Mouse (Mus musculus) CH12.LX (cell line): ENCODE results near the gene Myocd. TPM values are rescaled to one million over a fixed set of nuclear protein-coding genes. Genes with fewer than 3 reads are reported as not detected.

Source experiments
- DNase-seq: peaks from one replicate; pipeline ENCODE4 v3.0.0-alpha.2; 2013; ENCODE audit errors: extremely low read depth
- H3K27ac ChIP-seq: 2 replicates; pipeline ENCODE4 v1.5.1; 2012; ENCODE audit warnings: low read depth, mild to moderate bottlenecking, control low read depth, moderate library complexity; ENCODE audit not compliant: insufficient read depth
- H3K27me3 ChIP-seq: replicated peaks from 2 replicates; pipeline ENCODE3; 2012; ENCODE audit warnings: inconsistent platforms
- H3K36me3 ChIP-seq, 2 experiments: replicated peaks in 1 of 2; 2 replicates each; pipeline versions ENCODE3 to v1.6.1; 2012; ENCODE audit warnings: inconsistent platforms in 1 of 2, low read length in 1 of 2, mild to moderate bottlenecking in 1 of 2, mixed read lengths in 1 of 2, moderate library complexity in 1 of 2; ENCODE audit not compliant: control insufficient read depth in 1 of 2, insufficient read depth in 1 of 2
- H3K4me1 ChIP-seq, 2 experiments: 2 replicates each; pipeline ENCODE4 v1.6.1; 2012; ENCODE audit warnings: inconsistent platforms in 1 of 2, moderate library complexity in 1 of 2; ENCODE audit not compliant: insufficient read depth in 2 of 2, control insufficient read depth in 1 of 2
- H3K4me2 ChIP-seq: 2 replicates; pipeline ENCODE4 v1.6.1; 2012; ENCODE audit warnings: low read depth, mild to moderate bottlenecking, control low read depth; ENCODE audit not compliant: poor library complexity, insufficient read depth, severe bottlenecking
- H3K4me3 ChIP-seq, 3 experiments: fragments of 150-350 bp in 1 of 3; sonication (generic) in 1 of 3; replicated peaks in 1 of 3; 2 replicates each; pipeline versions ENCODE3 to v1.5.1; 2011 to 2012; ENCODE audit warnings: low read depth in 2 of 3, low read length in 2 of 3, mild to moderate bottlenecking in 2 of 3, moderate library complexity in 2 of 3, control low read depth in 1 of 3, improper control_type of control experiment in 1 of 3, inconsistent platforms in 1 of 3, mixed read lengths in 1 of 3; ENCODE audit not compliant: poor library complexity in 1 of 3
- H3K79me2 ChIP-seq: replicated peaks from 2 replicates; pipeline ENCODE4 v1.6.1; 2012; ENCODE audit warnings: mild to moderate bottlenecking, moderate library complexity; ENCODE audit not compliant: control insufficient read depth, poor library complexity, insufficient read depth, severe bottlenecking; ENCODE audit errors: extremely low read depth
- H3K9ac ChIP-seq: 2 replicates; pipeline ENCODE4 v1.6.1; 2012; ENCODE audit warnings: low read depth, mild to moderate bottlenecking, control low read depth, moderate library complexity; ENCODE audit not compliant: insufficient read depth
- H3K9me3 ChIP-seq: replicated peaks from 2 replicates; pipeline ENCODE3; 2012; ENCODE audit warnings: low read length, inconsistent platforms, mixed read lengths
- CHD1 ChIP-seq: IDR thresholded peaks from 2 replicates; pipeline ENCODE4 v1.6.1; 2012; ENCODE audit warnings: low read depth, low read length, improper control_type of control experiment, inconsistent platforms
- ELF1 ChIP-seq: IDR thresholded peaks from 2 replicates; pipeline ENCODE4 v1.6.1; 2014; ENCODE audit warnings: low read depth, mild to moderate bottlenecking, inconsistent platforms, low read length, improper control_type of control experiment
- GABPA ChIP-seq: IDR thresholded peaks from 2 replicates; pipeline ENCODE4 v1.6.1; 2012; ENCODE audit warnings: low read depth, low read length, improper control_type of control experiment, inconsistent platforms; ENCODE audit not compliant: insufficient replicate concordance
- JUND ChIP-seq: conservative IDR thresholded peaks from 2 replicates; pipeline ENCODE4 v1.6.1; 2011; ENCODE audit warnings: low read depth, low read length, improper control_type of control experiment
- KAT2A ChIP-seq: IDR thresholded peaks from 2 replicates; pipeline ENCODE4 v1.6.1; 2012; ENCODE audit warnings: low read length, improper control_type of control experiment, inconsistent platforms; ENCODE audit not compliant: insufficient replicate concordance
- MAFK ChIP-seq: IDR thresholded peaks from 2 replicates; pipeline ENCODE4 v1.6.1; 2011; ENCODE audit warnings: low read length, improper control_type of control experiment; ENCODE audit not compliant: insufficient replicate concordance
- MAZ ChIP-seq: IDR thresholded peaks from 2 replicates; pipeline ENCODE4 v1.6.1; 2012; ENCODE audit warnings: low read depth, mild to moderate bottlenecking, inconsistent platforms, low read length, improper control_type of control experiment, moderate library complexity
- NELFE ChIP-seq: IDR thresholded peaks from 2 replicates; pipeline ENCODE4 v1.6.1; 2011; ENCODE audit warnings: low read depth, low read length, improper control_type of control experiment
- NRF1 ChIP-seq: IDR thresholded peaks from 2 replicates; pipeline ENCODE4 v1.6.1; 2014; ENCODE audit warnings: low read depth, mild to moderate bottlenecking, inconsistent platforms, low read length, improper control_type of control experiment, moderate library complexity
- POLR2AphosphoS2 ChIP-seq: IDR thresholded peaks from 2 replicates; pipeline ENCODE4 v1.6.1; 2011; ENCODE audit warnings: low read depth, low read length, improper control_type of control experiment
- RAD21 ChIP-seq: IDR thresholded peaks from 2 replicates; pipeline ENCODE4 v1.6.1; 2011; ENCODE audit warnings: low read depth, mild to moderate bottlenecking, low read length, improper control_type of control experiment, moderate library complexity
- SIN3A ChIP-seq: IDR thresholded peaks from 2 replicates; pipeline ENCODE4 v1.6.1; 2012; ENCODE audit warnings: low read length, improper control_type of control experiment, inconsistent platforms
- SMC3 ChIP-seq: IDR thresholded peaks from 2 replicates; pipeline ENCODE4 v1.6.1; 2011; ENCODE audit warnings: low read depth, low read length, improper control_type of control experiment
- TBP ChIP-seq: conservative IDR thresholded peaks from 2 replicates; pipeline ENCODE4 v1.6.1; 2011; ENCODE audit warnings: low read depth, low read length, improper control_type of control experiment
- USF1 ChIP-seq: IDR thresholded peaks from 2 replicates; pipeline ENCODE4 v1.6.1; 2014; ENCODE audit warnings: low read depth, mild to moderate bottlenecking, inconsistent platforms, low read length, improper control_type of control experiment
- ZC3H11A ChIP-seq: IDR thresholded peaks from 2 replicates; pipeline ENCODE4 v1.6.1; 2012; ENCODE audit warnings: low read depth, mild to moderate bottlenecking, inconsistent platforms, low read length, improper control_type of control experiment
- ZKSCAN1 ChIP-seq: IDR thresholded peaks from 2 replicates; pipeline ENCODE4 v1.6.1; 2012; ENCODE audit warnings: low read depth, inconsistent platforms, low read length, improper control_type of control experiment, borderline replicate concordance
- ZMIZ1 ChIP-seq: IDR thresholded peaks from 2 replicates; pipeline ENCODE4 v1.6.1; 2012; ENCODE audit warnings: low read depth, mild to moderate bottlenecking, inconsistent platforms, low read length, improper control_type of control experiment
- ZNF384 ChIP-seq: IDR thresholded peaks from 2 replicates; pipeline ENCODE4 v1.6.1; 2012; ENCODE audit warnings: low read depth, low read length, improper control_type of control experiment, inconsistent platforms
- dilution Hi-C: fragments of 300-500 bp; cut with MboI; formaldehyde crosslinking; loops from 2 replicates; pipeline ENCODE4 v1.14.3; 2020; ENCODE audit warnings: low sequenced_read_pairs; ENCODE audit not compliant: extremely low pct_unique_long_range_greater_than_20kb, extremely low pct_ligation_motif_present
- in situ Hi-C: fragments of 300-500 bp; cut with MboI; formaldehyde crosslinking; loops from 3 replicates; pipeline ENCODE4 v1.14.3; 2019; ENCODE audit warnings: low sequenced_read_pairs, low pct_ligation_motif_present, low pct_unique_long_range_greater_than_20kb, mixed read lengths
- polyA plus RNA-seq: library from polyadenylated mRNA; unstranded; fragments of >175 nt; gene quantifications from 2 replicates; pipeline ENCODE4 v1.2.1, GENCODE M21; 2012; ENCODE audit warnings: low read depth; ENCODE audit not compliant: insufficient read length
- total RNA-seq, 2 experiments: library from RNA; depleted of rRNA; stranded (reverse); fragments of 300-350 nt in 1 of 2; fragments of >200 nt in 1 of 2; gene quantifications; 2 replicates each; pipeline ENCODE4 v1.2.3; 2012 to 2014

The Myocd gene
- total and polyA plus RNA-seq, 3 experiments = not detected

DNA sequence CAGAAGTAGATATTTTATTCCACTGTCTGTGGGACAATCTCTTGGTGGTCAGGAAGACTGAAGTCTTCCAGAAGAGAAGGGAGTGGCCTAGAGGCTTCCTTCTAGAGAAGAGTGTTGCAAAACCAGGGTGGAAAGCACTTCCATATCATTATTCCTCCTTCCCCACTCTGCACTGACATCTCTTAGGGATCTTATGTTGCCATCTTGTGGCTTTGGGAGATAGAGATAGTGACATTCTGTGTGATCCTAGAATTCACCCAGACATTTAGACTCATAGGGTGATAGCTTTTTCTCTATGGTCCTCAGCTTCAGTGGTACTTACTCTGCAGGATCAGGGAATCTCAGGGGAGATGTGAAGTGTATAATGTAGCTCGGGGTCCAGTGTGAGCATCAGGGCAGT, 66.8 kb downstream of the Myocd start:
- in situ Hi-C loops = no loop called here
- TF ChIP-seq MAZ (no peak), MAFK (no peak)
- dilution Hi-C loops = no loop called here
- no peak overlapping the region for H3K4me3 ChIP-seq
- H3K9ac ChIP-seq = no peak overlapping the region
- DNase-seq = no peak
- no peak overlapping the region for H3K4me2 ChIP-seq
- no peak overlapping the region for H3K27ac ChIP-seq
- no peaks in the 10 kb centered on the region for H3K79me2 ChIP-seq
- H3K36me3 ChIP-seq = no peaks in the 10 kb centered on the region
- H3K9me3 ChIP-seq = peaks cover 4% of the 10 kb centered on the region
- H3K4me1 ChIP-seq = no peaks in the 10 kb centered on the region
- H3K27me3 ChIP-seq = no peaks in the 10 kb centered on the region

- H3K27ac ChIP-seq = no peak overlapping the region
- H3K27me3 ChIP-seq = no peaks in the 10 kb centered on the region
- H3K4me1 ChIP-seq = no peaks in the 10 kb centered on the region
- DNase-seq = no peak
- dilution Hi-C loops = no loop called here
- no peak overlapping the region for H3K4me2 ChIP-seq
- H3K4me3 ChIP-seq = no peak overlapping the region
- no peaks in the 10 kb centered on the region for H3K36me3 ChIP-seq
- H3K9me3 ChIP-seq = peaks cover 12% of the 10 kb centered on the region
- no peaks in the 10 kb centered on the region for H3K79me2 ChIP-seq
- H3K9ac ChIP-seq = no peak overlapping the region
- in situ Hi-C loops = no loop called here
- TF ChIP-seq GABPA = no peak
- no peak for TF ChIP-seq ZNF384
- TF ChIP-seq CHD1 = no peak
- no peak for TF ChIP-seq USF1
- TF ChIP-seq MAZ = no peak
- TF ChIP-seq SMC3 = no peak
- no peak for TF ChIP-seq KAT2A
- TF ChIP-seq ZKSCAN1 = no peak
- no peak for TF ChIP-seq NRF1
- no peak for TF ChIP-seq POLR2AphosphoS2
- no peak for TF ChIP-seq ZMIZ1
- TF ChIP-seq MAFK = no peak
- no peak for TF ChIP-seq JUND
- no peak for TF ChIP-seq ELF1
- TF ChIP-seq SIN3A = no peak
- TF ChIP-seq NELFE = no peak
- TF ChIP-seq ZC3H11A = no peak
- no peak for TF ChIP-seq RAD21
- no peak for TF ChIP-seq TBP
These were observed 67.6 kb downstream of the Myocd start for GRCm38 (mm10) chr11:65202236-65202635.
